14 mouse cellular contexts compared by ENCODE assay signal in genomic region chr6:52682607-52683006, GRCm38 (mm10).
"Had no signal": no experiment of that assay in that cellular context is flagged by ENCODE, and none has a peak within 500 bp of the region (broad histone marks: within the 10 kb centered on the region; RNA-seq: fewer than 3 reads in every experiment).

No protein-coding gene starts in this region.

- H3K4me3 ChIP-seq: layer of hippocampus, adult 2 months; limb, embryonic 12.5 days; lung, embryonic 15.5 days; myocyte; neural tube, embryonic 15.5 days had no signal

- DNase-seq: kidney, postnatal 10 days; kidney, postnatal 4 days; liver; lung, postnatal 14 days; midbrain, embryonic 14.5 days; right cerebral cortex, adult 18-20 months; spleen, adult 18-20 months; thymus, adult 2 months; thymus, postnatal 25 days had no signal

- H3K36me3 ChIP-seq: limb, embryonic 12.5 days; lung, embryonic 15.5 days; neural tube, embryonic 15.5 days had no signal

- H3K4me1 ChIP-seq: neural tube, embryonic 15.5 days had no signal

- H3K9ac ChIP-seq: limb, embryonic 12.5 days; lung, embryonic 15.5 days; neural tube, embryonic 15.5 days had no signal

- H3K9me3 ChIP-seq: limb, embryonic 12.5 days; lung, embryonic 15.5 days; neural tube, embryonic 15.5 days had no signal

- H3K4me2 ChIP-seq: limb, embryonic 12.5 days; lung, embryonic 15.5 days; neural tube, embryonic 15.5 days had no signal

- H3K27ac ChIP-seq: layer of hippocampus, adult 2 months; limb, embryonic 12.5 days; lung, embryonic 15.5 days; neural tube, embryonic 15.5 days had no signal

- H3K27me3 ChIP-seq: lung, embryonic 15.5 days; neural tube, embryonic 15.5 days had no signal
